Mouse (Mus musculus): ENCODE measurements around the gene Armh3. TPM values are rescaled to one million over a fixed set of nuclear protein-coding genes. Genes with fewer than 3 reads are reported as not detected.

Armh3 gene
- 10.2 and 12.3 TPM in 2 replicates for polyA plus RNA-seq (2012; rRNA removed)

GRCm38 (mm10) chr19:45997785-45998693 is at the start of gene Armh3:
Gene Armh3 (minus strand): TSS chr19:45998488.

DNA sequence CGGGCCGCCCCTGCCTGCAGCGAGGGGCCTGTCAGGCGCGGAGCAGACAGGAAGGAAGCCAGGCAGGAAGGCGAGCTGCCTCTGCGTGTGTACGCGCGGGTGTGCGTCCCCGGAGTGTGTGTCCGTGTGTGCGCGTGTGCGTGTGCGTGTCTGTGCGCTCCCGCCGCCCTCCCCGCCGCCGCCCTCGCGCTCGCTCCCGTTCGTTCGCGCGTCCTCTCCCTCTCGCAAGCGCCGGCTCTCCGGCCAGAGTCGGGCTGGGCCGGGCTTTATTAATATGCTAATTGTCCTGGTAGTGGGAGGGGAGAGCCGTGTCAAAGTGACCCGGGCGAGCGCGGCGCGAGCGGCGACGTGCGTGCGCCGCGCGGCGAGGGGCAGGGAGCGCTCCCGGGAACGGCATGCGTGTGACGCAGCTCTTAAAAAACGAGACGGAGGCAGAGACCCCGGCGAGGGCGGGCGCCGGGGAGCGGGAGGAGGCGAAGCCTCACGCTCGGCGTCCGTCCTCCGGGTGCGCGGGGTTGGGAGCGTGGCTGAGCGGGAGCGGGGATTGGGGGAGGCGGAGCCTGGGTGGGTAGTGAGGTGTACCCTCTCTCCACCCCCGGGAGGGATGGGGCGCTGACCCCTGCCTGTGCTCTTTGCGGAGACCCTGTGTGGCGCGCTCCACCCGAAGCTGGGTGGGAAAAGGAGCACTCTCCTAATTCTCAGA is 46.9 kb upstream of the Armh3 start, which contains the start of gene Ldb1:
Gene Ldb1 (minus strand): TSS at position 222 of the 703 bp plus-strand sequence.

DNA sequence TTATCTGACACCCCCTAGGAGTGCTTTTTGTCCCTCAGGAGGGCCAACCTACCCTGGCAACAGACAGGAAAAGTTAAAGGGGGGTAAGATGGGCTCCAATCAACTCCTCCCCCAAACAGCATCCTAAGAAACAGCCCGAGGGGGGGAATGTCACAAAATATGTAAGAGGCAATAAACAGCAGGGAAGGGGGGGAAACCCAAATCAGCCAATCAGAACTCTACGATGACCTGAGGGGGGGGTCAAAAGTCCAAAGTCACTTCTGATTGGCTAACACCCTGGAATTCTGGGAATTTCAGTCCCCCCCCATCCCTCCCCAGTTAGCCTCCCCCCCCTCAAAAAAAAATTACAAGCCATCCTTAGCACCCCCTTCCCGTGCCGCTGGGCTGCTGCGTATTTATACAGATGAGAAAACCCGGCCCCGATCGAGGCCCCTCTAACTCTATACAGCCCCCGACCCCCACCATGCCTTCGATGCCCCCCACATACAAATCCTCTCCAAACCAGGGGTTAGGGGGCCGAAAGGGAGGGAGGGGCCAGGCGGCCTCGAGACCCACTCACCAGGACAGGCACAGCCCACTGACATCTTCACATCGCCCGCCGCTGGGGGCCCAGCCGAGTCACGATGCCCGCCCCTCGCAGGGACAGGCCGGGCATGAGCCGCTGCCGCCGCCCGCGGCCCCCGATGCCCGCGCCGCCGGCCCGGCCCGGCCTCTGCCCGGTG is 46.1 kb upstream of the Armh3 start, which contains the start of gene Pprc1:
Gene Pprc1 (plus strand): TSS at position 616 of the 722 bp plus-strand sequence.

DNA sequence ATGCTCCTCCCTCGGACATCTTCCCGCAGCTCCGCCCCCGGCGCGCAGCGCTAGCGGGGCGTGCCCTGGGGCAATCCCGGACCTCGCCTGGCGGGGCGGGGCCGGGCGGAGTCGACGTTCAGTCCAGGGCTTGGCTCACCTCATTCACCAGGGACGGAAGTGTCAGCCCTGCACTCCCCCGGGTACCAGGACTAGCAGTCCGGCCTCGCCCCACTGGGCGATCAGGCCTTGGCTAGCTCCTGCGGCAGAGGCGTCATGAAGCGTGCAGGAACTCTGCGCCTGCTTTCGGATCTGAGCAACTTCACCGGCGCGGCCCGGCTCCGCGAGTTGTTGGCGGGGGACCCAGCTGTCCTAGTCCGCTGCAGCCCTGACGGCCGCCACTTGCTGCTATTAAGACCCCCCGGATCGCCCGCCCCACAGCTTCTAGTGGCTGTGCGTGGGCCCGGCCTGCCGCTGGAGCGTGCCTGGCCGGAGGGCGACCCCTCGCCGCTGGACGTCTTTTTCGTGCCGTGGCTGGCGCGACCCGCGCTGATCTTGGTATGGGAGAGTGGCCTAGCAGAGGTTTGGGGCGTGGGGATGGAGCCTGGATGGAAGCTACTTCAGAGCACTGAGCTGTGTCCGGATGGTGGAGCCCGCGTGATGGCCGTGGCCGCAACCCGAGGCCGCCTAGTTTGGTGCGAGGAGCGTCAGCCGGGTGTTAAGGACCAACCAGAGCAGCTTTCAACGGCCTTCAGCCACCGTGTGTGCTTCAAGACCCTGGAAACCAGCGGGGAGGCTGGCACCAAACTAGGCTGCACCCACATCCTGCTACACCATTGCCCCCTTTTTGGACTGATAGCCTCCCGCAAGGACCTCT is 5.3 kb upstream of the Armh3 start, which contains the start of gene Hps6:
Gene Hps6 (plus strand): TSS at position 138 of the 856 bp plus-strand sequence.

DNA sequence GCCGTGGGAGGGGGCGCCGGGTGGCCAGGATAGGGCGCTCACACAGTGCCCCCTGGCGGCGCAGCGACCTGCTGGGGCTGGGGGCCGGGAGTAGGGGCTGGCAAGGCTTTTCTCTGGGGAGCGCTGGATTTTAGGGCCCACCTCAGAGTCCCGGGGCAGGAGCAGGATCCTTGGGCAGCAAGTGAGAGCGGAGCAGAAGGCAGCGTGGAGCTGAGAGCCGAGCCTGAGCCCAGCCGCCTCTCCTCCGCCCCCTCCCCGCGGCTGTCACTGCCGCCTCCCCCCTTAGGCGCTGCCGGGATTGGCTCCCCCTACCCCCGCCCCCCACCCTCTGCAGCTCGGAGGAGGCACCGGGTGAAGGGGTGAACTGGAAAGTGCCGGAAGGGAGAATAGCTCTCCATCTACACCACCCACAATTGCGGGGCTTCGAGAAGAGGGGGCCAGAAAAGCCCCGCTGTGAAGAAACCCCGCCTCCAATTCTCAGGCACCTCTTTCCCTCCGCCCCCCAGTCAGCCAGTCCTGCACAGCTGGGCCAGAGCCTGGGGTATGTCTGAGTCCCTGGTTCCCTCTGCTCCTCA is 182.4 kb downstream of the Armh3 start, which contains the start of gene Kcnip2:
Gene Kcnip2 (minus strand): TSS at position 231 of the 575 bp plus-strand sequence.

GRCm38 (mm10) chr19:45783181-45783932 is 214.9 kb downstream of the Armh3 start, which contains the start of gene Mgea5:
Gene Mgea5 (minus strand): TSS chr19:45783837.

Other genes starting within 250 kb of the Armh3 start
- gene Npm3, start 248.9 kb downstream of the Armh3 start, polyA plus RNA-seq (2012; rRNA removed) = 64.4 and 82.1 TPM in 2 replicates
- 19.1 and 19.2 TPM in 2 replicates for gene Mgea5, start 214.7 kb downstream of the Armh3 start, polyA plus RNA-seq (2012; rRNA removed)
- 3.0 and 3.3 TPM in 2 replicates for gene Kcnip2, start 182.4 kb downstream of the Armh3 start, polyA plus RNA-seq (2012; rRNA removed)
- 13.8 and 15.4 TPM in 2 replicates for gene Hps6, start 5.0 kb upstream of the Armh3 start, polyA plus RNA-seq (2012; rRNA removed)
- gene Pprc1, start 46.4 kb upstream of the Armh3 start, polyA plus RNA-seq (2012; rRNA removed) = 31.1 and 38.3 TPM in 2 replicates
- 246 and 274 TPM in 2 replicates for gene Ldb1, start 46.7 kb upstream of the Armh3 start, polyA plus RNA-seq (2012; rRNA removed)
- gene Nolc1, start 77.4 kb upstream of the Armh3 start, polyA plus RNA-seq (2012; rRNA removed) = 14.0 and 15.0 TPM in 2 replicates
- gene Elovl3, start 133.4 kb upstream of the Armh3 start, polyA plus RNA-seq (2012; rRNA removed) = not detected in 2 replicates
- 0.11 and 0.16 TPM in 2 replicates for gene Pitx3, start 149.8 kb upstream of the Armh3 start, polyA plus RNA-seq (2012; rRNA removed)
- 74.1 and 108 TPM in 2 replicates for gene Gbf1, start 154.0 kb upstream of the Armh3 start, polyA plus RNA-seq (2012; rRNA removed)